Mouse (Mus musculus) liver, embryonic 16.5 days (tissue): ENCODE measurements around the gene Tsen15. TPM values are rescaled to one million over a fixed set of nuclear protein-coding genes. Genes with fewer than 3 reads are reported as not detected.

Source experiments
- ATAC-seq: fragments of 200-750 bp; cut with Nextera tagmentation; 2 replicates; pipeline ENCODE4 v1.8.0; 2017; ENCODE audit warnings: low read depth, mild to moderate bottlenecking, moderate number of reproducible peaks, moderate library complexity
- H3K27ac ChIP-seq: fragments of 300-500 bp; sonication (generic); 2 replicates; pipeline ENCODE4 v1.5.1; 2014; ENCODE audit warnings: mild to moderate bottlenecking, low read length
- H3K27me3 ChIP-seq: fragments of 300-500 bp; sonication (generic); 2 replicates; pipeline ENCODE4 v1.6.1; 2014; ENCODE audit warnings: low read depth, low read length, mixed read lengths; ENCODE audit not compliant: control insufficient read depth, insufficient read depth
- H3K36me3 ChIP-seq: fragments of 300-500 bp; sonication (generic); 2 replicates; pipeline ENCODE4 v1.6.1; 2014; ENCODE audit warnings: mild to moderate bottlenecking; ENCODE audit not compliant: control insufficient read depth, insufficient read depth
- H3K4me1 ChIP-seq: fragments of 300-500 bp; sonication (generic); 2 replicates; pipeline ENCODE4 v1.6.1; 2014; ENCODE audit warnings: low read depth, low read length, mixed read lengths; ENCODE audit not compliant: control insufficient read depth
- H3K4me2 ChIP-seq: fragments of 300-500 bp; sonication (generic); 2 replicates; pipeline ENCODE4 v1.6.1; 2014; ENCODE audit warnings: low read depth, low read length, mixed read lengths
- H3K4me3 ChIP-seq: fragments of 300-500 bp; sonication (generic); 2 replicates; pipeline ENCODE4 v1.5.1; 2014; ENCODE audit warnings: low read depth, mild to moderate bottlenecking, low read length
- H3K9ac ChIP-seq: fragments of 300-500 bp; sonication (generic); 2 replicates; pipeline ENCODE4 v1.6.1; 2014; ENCODE audit warnings: low read depth, low read length
- H3K9me3 ChIP-seq: fragments of 300-500 bp; sonication (generic); replicated peaks from 2 replicates; pipeline ENCODE4 v1.6.1; 2016; ENCODE audit warnings: low read length; ENCODE audit not compliant: control insufficient read depth
- WGBS: fragments of 180-500 bp; shearing (Covaris S2); extraction: QIAGEN DNeasy Blood & Tissue Kit; methylation state at CpG from one replicate; pipeline ENCODE4 v1.1.7; 2014; ENCODE audit not compliant: insufficient replicate concordance; 5-methylcytosine and 5-hydroxymethylcytosine counted together
- polyA plus RNA-seq: library from polyadenylated mRNA; unstranded; fragments of >200 nt; fragmentation: Nextera tagmentation; extraction: Ambion mirVana; gene quantifications from 2 replicates; pipeline ENCODE4 v1.2.1, GENCODE M21; 2015

Tsen15 gene
- polyA plus RNA-seq, 1 experiment from 2014 or later: 17.6 TPM

GRCm38 (mm10) chr1:152347946-152348345 lies 38.5 kb downstream of the Tsen15 start:
- H3K4me3 ChIP-seq: no peak overlapping the region
- no peak overlapping the region for H3K27ac ChIP-seq
- ATAC-seq: no peak
- H3K9me3 ChIP-seq: no peaks in the 10 kb centered on the region
- no peaks in the 10 kb centered on the region for H3K27me3 ChIP-seq
- H3K4me2 ChIP-seq: no peak overlapping the region
- H3K36me3 ChIP-seq: no peaks in the 10 kb centered on the region
- H3K9ac ChIP-seq: no peak overlapping the region
- no peaks in the 10 kb centered on the region for H3K4me1 ChIP-seq

- no peak overlapping the region for H3K27ac ChIP-seq
- no peak overlapping the region for H3K4me2 ChIP-seq
- H3K36me3 ChIP-seq: no peaks in the 10 kb centered on the region
- ATAC-seq: no peak
- no peaks in the 10 kb centered on the region for H3K4me1 ChIP-seq
- WGBS: 69% methylated on average over 6 of the region's 6 CpGs
- no peak overlapping the region for H3K9ac ChIP-seq
- H3K4me3 ChIP-seq: no peak overlapping the region
- no peaks in the 10 kb centered on the region for H3K9me3 ChIP-seq
- no peaks in the 10 kb centered on the region for H3K27me3 ChIP-seq
Observed at GRCm38 (mm10) chr1:152324024-152324423, 62.5 kb downstream of the Tsen15 start.

Other genes starting within 250 kb of the Tsen15 start
- gene Colgalt2, start 13.1 kb upstream of the Tsen15 start, polyA plus RNA-seq: 0.33 and 0.37 TPM in 2 replicates